Mouse (Mus musculus): ENCODE data around the gene Slc25a5.

The Slc25a5 gene

GRCm38 (mm10) chrX:36833397-36834084 is 38.1 kb downstream of the Slc25a5 start:
- peak; percentile 55 to 79 for DNase-seq (ENCODE audit: low spot score in 2 of 2)

DNA sequence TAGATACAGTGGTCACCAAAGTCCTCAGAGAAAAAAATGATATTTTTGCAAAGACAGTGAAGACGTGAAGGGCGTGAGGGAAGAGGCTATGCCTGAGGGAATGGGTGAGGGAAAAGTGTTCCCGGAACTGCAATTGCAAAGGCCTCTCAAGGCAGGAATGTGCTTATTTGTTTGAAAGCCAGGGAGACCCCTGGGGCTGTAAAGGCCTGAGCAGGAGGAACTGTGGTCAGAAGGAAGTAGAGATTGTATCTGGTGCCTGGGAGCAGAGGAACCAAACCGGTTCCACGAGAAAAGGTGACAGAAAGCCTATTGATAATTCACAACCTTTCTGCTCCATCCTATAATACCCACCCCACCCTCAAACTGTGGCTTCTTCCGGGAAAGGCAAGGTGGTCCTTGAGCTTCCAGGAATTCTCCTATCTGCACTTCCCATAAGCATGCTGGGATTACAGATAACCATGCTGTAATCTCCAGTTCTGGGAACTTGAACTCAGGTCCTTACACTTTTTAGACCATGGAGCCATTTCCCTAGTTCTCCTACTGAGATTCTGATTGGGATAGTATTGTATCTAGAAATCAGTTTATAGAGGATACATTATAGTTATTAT is 41.7 kb downstream of the Slc25a5 start:
- no peak for DNase-seq (ENCODE audit: low spot score in 2 of 2)

DNA sequence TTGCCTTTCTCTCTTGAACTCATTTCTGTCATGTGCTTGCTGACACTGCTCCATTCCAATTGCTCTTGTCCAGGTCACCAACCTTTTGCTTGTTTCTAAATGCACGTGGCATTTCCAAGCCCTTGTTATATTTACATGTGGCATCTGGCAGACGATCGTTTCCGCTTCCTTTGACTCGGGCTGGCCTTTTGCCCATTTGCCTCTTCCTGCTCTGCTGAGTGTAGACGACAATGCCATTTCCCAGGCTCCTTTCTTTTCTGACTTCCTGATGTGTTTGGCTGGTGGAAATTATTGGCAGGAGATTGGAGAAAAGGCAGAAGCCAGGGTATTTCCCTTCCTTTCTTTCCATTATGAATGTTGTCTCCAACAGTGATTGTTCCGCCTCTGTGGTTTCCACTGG is 43.9 kb downstream of the Slc25a5 start:
- DNase-seq (ENCODE audit: low spot score in 2 of 2): peak in 1 of 2 experiments; percentile 26

DNA sequence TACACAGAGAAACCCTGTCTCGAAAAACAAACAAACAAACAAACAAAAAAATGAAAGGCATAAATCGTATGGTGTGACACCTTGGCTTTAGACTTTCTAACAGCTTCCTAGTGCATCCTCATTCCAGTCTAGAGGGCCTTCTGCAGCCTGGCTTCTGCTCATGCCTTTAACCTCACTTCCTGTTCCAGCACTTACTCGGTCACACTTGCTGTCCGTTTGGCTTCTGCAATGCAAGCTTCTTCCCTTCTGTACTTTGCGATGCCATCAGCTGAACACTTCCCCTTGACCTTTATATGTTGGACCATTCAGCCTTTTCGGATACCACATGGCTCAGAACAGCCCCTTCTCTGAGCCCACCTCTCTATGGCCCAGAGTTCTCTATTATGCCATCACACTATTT is 46.2 kb downstream of the Slc25a5 start:
- no peak for DNase-seq (ENCODE audit: low spot score in 2 of 2)

DNA sequence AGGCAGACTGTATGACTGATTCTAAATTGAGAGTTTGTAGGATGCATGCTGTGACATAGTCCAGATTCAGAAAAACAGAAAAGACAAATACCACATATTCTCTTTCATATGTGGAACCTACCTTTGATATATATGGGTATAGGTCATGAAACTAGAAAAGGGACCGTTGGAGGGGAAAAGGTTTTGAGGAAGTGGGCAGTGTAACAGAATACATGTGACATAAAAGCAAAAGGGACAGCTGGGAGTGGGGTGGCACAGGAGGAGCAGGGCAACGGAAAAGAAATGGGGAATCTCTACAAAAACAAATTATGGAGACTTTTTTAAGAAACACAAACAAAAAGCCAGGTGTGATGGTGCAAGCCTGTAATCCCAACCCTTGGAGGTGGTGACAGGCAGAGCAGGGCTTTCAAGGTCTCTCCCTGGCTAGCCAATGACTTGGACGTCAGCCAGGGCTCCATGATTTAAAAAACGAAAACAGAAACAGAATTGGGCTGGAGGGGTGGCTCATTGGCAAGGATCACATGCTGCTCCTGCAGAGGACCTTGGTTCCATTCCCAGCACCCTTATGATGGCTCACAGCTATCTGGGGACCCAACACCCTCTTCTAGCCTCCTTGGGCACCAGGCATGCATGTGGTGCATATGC is 48.0 kb downstream of the Slc25a5 start:
- no peak for DNase-seq (ENCODE audit: low spot score in 2 of 2)

DNA sequence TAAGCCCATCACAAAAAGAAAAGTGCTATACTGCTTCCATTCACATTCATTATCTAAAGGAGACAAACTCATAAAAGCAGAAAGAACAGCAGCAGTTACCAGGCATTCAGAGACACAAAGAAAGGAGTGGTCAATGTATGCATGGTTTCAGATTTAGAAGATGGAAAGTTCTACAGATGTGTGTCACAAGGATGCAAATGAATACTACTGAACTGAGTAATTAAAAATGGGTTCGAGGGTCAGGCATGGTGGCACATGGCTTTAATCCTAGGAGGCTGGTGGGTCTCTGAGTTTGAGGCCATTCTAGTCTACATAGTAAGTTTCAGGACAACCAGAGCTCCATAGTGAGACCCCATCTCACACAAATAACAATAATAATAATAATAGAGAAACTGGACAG is 51.7 kb downstream of the Slc25a5 start:
- DNase-seq (ENCODE audit: low spot score in 2 of 2): no peak

Data from cerebellum, postnatal 4 days (tissue).